Mouse (Mus musculus): Measurements from ENCODE around the gene Gorasp2.

Gorasp2 gene

DNA sequence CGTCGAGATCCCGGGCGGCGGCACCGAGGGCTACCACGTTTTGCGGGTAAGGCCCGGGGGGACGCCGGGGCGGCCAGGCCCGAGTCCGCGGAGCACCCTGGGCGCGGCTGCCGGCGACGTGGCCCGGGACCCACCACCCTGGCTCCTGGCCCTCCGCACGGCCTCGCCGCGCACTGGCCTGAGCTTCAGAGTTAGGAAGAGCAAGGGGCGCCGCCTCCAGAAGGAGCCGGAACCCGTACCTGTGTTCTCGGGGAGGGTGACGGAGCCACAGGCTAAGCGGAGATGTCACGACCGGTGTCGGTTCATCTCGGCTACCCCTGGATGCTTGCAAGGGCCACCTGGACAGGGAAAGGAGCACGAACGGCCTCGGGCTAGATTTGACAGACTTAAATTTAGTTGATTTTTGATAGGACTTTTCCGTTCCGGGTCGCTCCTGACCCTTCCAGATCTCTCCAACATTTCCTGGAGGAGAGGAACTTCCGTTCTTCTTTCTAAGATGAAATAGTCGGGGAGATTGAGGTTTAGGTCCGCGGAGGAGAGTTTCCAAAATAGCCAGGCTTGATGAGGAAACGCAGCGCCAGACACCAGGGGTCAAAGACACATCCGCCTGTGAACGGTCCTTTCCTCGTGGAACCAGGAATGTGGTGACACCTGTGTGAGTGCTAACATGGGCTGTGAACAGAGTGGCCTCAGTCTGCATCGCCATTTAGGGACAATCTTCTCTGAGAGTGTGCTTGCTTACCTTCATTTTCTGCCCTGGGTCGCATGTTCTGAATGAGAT is 529 bp downstream of the Gorasp2 start, which contains the start of gene Gm26558:
Gene Gm26558, minus strand, starts transcription at position 394 of the 781 bp plus-strand sequence.
- no peak for DNase-seq

DNA sequence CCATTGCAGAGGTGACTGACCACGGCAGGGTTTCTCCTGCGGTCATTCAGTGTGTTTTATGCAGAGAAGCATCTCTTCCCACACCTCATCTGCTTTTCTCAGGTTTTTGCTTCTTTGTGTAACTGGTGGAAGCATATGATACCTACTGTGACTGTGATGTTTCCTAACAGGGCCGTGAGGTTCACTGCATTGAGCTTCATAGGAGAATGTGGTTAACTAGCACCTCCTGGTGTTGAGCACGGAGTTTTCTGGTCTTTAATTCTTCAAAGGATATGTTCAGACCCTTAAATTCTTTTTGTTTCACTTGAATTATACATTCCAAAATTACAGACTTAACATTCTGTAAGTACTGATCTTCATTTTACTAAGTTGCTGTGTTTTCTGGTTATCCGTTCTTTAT is 2.4 kb downstream of the Gorasp2 start:
- DNase-seq, result no peak

DNA sequence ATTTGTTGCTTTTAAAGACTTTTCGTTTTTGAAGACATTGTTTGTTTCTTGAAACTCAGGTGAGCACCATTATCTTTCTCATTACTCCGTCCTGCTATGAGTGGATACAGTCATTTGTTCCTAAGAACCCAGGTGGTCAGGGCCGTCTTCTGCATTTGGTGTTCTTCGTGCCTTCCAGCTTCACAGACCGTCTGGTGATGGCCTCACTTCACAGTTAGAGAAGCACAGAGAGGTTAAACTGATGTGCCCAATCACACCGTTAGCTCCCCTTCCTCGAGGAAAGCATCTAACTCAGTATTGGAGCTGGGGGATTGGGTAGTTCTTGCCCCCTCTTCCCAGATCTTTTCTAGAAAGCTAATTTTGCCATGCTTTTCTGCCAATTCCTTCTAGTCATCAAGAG is 5.6 kb downstream of the Gorasp2 start:
- DNase-seq, result no peak

DNA sequence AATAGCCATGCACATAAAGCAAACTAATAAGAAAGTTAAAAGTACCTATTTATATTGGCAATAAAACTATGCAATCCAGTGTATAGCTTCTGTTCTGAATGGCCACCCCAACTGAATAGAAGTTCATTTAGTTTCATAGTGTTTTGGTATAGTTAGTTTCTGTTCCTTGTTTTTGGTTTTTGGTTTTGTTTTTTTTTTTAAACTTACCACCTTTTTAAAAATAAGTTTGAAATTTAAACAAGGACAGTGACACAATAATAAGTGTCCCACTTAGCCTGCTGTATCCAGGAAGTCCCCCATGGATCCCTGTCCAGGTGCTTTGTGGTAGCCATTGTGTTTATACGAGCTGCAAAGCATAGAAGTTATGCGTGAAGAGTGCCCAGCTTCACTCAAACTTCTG is 7.9 kb downstream of the Gorasp2 start:
- DNase-seq, result no peak

DNA sequence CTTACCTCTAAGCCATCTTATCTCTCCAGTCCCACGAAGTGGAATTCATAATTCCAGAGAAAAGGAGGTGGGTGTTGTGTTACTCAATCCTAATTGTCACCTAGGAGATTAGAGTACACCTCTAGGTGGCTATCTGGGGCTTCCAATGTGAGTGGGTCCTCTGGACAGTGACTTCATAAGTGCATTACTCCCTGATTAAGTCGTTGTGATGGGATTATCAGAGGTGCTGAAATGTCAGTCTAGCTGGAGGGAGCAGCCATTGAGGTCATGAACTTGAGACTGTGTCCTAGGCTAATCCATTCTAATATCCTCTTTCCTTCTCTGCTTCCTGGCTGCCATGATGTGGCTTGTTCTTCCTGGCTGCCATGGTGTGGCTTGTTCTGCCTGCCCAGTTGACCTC is 8.5 kb downstream of the Gorasp2 start:
- DNase-seq, result no peak

DNA sequence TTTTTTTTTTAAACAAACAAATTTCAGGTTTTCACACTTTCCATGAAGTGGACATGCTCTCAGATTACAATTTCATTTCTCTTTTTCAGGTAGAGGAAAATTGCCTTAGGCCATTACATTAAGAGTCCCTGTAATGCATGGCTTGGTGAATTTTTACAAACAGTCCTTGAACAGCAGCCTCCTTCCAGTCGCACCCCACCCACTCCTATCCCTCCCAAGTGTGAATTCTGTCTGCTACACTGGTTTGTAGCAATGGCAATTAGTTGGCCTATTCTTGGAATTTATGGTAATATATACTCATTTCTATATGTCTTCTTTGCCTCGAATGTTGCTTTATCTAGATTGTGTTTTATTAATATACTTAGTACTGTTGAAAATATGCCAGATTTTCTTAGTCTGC is 11.1 kb downstream of the Gorasp2 start:
- DNase-seq, result no peak

DNA sequence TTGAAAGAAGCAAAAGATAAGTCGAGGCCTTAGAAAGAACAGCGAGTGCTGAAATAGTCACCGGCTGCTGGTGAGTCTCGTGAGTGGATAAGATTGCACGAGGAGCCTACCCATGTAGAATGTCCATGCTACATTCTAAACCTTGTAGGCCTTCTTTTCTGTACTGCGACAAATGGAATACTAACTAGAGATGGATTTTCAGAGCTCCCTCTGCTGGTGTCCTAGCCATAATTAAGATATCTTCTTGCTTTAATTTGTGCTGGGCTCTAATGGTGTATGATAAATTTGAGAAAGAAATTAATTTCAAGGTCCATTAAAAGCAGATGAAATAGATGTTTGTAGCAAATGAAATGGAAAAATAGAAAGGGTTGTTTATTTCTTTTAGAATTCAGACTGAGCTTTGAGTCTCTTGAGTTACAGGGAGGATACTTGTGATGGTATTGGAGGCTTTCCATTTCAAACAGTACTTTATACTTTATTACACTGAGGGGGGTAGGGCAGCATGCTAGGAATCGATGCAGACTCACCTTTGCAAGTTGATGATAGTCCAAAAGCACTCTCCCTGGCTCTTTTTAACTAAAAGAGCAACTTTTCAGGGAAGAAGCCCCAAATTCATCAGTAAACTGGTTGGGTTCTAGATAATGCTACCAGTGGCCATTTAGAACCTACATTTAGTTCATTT is 12.2 kb downstream of the Gorasp2 start:
- no peak for DNase-seq

DNA sequence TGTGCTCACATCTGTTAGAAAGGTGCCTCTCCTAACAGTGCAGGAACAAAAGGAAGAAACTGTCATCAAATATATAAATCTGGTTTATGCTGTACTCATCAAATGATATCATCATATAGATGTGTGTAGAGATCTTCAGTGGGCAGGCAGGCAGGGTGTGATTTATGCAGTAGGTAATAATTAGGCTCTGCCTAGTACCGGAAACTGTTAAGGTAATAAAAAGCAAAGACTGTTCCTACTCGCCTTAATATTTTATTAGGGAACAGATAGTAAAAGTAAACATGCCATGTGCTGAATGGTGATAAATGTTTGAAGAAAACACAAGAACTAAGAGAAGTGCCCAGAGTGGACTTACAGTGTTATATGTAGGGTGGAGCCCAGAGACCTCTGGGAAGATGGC is 20.9 kb downstream of the Gorasp2 start:
- no peak for DNase-seq

DNA sequence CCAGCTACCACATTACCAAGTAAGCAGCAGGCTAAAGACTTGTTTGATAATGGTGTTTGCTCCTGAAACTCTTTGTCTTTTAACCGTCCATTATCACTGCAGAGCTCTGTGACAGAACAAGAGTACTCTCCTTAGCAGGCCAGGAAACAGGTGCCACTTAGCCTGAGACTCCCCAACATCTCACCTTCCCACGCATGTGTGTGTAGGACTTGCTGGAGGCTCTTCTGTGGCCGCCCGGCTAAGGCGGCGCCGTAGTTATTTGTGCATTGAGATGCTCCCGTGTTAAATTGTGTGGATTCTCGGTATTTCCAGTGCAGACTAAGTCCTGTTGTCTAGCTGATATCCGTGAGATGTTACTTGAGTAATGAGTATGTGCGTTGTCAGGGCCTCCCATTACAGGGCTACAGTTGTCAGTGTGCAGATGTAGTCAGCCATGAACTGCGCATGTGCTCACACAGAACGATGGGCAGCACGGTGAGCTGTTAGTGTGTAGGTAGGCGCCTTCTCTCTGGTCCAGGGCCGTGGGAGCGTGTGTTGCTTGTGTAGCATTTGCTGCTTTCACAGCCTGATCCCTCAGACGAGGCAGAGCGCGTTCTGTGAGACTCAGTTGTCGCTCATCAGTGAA is 27.2 kb downstream of the Gorasp2 start:
- DNase-seq, result no peak

DNA sequence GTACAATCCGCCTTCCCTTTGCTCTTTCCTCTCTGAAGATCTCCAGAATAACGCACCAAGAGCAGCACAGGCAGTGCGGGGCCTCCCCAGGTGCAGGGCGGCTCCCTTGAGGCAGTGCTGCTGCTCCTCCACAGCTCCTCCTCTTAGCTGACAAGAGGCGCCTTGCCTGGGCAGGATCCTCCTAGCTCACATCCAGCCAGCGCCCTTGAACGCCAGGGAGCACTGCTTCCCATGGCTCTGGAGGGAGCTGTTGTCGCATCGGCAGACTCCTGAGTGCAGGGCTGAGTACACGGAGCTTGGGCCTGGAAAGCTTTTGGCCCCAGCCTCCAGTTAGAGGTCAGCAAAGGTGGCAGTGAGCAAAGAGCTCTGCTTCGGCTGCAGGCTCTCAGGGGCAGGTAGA is 28.8 kb downstream of the Gorasp2 start:
- no peak for DNase-seq

DNA sequence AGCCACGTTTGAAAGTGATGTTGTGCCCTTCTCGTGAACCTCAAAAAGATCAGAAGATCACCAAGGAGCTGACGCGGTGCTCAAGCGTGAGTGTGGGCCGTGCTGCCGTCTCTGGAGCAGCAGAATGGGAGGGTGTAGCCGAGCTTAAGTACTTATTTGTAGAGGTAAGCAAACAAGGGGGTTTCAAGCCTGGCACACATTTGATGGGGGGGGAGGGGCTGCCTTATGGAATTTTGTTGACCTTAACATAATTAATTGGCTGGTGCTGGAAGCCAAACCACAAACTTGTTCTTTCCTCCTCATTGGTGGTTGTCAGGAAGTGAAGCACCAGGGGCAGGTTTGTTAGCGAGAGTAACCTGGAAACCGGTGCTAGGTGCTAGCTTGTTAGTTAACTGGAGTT is 34.3 kb downstream of the Gorasp2 start:
- DNase-seq, result no peak

DNA sequence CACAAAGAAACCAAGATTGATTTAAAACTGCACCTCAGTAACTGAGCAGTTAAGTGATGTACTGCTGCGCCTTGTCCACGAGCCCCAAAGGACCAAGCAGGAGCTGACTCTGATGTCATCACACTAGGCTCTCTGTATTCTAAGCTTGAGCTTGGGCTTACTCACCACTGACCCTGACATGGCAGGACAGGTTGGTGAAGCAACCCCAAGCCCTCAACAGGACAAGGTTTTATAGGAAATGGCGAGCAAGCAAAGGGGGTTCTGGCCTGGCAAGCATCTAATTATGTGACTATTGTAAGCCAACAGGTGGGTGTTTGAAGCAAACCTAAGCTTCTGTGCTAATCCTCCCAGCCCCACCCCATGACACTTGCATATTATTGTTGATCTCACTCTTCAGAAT is 39.5 kb downstream of the Gorasp2 start:
- DNase-seq, result no peak

DNA sequence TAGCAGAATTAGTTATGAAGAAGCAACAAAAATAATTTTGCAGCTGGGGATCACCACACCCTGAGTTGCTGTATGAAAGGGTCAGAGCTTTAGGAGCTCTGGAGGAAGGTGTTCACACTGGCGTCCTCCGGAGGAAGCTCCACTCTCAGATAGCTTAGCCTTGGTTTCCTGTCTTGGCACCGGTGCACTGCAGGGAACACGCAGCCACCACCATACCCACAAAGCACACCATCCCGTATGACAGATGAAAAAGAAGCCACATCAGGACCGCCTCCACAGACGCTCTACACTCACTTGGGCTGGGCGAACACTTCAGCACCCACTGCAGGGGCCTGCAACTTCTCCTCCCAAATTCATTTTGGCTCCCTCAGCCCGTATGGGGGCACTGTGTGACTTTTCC is 40.2 kb downstream of the Gorasp2 start:
- DNase-seq, result no peak

DNA sequence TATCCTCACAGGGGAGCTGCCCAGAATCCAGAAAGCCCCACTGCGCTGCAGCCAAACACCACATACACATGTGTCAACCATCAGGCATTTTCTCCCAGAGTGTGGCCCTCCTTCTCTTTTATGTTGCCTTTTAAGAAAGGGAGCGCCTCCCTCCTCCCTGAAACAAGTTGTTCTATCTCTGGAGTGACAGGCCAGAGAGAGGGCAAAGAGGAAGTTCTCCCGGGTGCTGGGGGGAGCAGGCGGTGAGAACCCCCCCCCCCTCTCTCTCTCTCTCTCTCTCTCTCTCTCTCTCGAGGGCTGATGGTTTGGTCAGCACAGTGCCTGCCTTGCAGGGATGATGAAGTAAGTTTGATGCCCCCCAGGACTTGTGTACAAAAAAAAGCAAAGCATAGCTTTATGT is 41.0 kb downstream of the Gorasp2 start:
- DNase-seq, result no peak

DNA sequence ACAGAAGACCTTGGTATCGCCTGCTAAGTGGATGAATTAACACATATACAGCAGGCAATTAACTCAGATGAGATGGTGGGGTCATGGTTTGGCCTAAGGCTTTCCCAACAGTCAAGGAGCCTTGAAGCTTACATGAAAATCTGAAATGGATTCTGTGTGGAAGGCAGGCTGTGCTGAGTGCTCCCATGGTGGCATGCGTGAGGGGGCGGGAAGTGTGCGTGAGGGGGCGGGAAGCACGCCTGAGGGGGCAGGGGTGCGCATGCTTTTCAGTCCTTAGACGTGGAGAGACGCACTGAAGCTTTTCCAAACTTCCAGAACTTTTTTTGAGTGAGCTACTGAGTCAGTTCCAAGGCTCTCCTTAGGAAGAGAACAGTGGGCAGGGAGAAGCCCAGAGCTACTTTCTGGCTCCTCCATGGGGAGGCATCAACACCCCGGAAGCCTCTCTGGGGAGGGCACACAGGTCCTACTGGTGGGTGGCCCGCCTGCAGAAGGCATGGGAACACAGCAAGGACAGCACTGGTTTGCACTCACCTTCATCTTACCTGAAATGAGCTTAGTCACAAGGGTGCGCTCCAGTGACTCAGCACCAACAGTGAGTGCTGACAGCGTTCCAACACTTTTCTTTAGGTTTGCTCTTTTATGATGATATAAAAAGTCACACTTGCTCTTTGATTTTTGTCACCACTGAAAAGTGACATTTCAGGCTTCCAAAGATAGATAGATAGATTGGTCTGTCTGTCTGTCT is 47.8 kb downstream of the Gorasp2 start:
- no peak for DNase-seq

DNA sequence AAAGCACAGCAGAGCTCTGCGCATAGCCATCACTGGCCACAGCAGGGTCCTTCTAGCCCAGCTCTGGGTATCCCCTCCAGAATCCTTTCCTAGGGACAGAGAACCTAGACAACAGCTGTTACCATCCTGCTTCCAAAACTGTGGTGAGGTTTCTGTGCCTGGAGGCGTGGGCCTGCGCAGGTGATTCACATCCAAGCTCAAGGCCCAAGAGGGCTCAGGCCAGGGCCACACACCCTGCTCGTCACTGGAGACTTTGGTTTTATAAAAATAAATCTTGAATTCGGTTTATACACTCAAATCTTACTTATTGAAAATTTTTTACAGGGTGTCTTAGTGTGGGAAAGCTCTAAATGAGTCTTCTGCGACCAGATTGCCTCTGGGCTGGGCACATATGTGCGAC is 48.9 kb downstream of the Gorasp2 start:
- DNase-seq, result no peak

DNA sequence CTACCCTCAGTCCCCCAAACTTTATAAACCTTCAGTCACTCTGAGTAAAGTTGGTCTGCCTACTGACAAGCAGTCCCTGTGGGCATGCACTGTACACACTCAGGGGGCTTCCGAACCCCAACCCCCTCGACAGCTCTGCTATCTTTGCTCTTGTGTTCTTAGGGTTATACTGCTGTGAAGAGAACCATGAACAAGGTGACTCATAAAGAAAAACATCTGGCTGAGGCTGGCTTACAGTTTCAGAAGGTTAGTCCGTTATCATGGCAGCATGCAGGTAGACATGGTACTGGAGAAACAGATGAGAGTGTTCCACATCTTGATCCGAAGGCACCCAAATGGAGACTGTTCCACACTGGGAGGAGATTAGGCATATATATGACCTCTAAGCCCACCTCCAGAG is 49.5 kb downstream of the Gorasp2 start:
- DNase-seq, result no peak

DNA sequence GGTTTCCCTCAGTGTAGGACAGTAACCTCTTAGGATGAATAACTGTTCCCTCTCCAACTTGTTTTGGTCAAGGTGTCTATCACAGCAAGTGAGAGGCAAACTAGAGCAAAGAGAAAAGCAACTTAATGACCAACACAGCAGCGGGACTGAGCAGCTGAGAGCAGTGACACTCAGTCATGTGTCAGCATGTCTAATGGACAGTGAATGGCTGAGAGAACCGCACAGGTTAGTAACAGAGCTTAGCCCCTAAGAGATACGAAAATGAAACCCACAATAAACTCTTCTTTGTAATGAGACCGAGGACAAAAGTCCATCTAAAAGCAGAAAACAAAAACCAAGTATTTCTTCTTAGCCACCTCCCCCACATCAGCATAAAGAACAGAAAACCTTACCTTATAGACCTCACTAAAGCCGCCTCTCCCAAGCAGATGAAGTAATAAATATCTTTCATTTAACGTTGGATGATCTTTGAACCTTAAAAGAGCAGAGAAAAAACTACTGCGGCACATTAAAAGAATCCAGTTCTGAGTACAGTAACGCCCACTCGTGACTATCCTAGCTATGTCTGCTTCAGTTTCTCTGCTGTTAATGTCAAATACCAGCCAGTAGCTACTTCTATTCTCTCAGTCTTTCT is 62.4 kb downstream of the Gorasp2 start:
- DNase-seq, result no peak

DNA sequence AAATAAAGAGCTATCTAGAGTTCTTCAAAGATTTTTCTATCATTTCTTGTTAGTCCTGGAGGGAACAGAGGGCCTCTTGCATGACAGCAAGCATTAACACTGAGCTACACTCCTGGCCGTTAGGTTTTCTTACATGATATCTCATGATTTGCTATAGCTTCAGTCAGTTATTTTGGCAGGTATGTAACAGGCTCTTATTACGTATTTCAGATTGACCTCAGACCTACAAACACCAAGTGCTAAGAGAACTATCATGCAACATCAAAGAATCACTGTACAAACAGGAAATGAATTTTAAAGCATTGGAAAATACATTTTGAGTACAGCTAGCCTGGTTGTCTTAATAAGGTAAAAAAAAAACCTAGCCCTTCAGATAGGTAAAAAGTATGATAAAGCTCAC is 65.7 kb downstream of the Gorasp2 start:
- DNase-seq, result no peak

DNA sequence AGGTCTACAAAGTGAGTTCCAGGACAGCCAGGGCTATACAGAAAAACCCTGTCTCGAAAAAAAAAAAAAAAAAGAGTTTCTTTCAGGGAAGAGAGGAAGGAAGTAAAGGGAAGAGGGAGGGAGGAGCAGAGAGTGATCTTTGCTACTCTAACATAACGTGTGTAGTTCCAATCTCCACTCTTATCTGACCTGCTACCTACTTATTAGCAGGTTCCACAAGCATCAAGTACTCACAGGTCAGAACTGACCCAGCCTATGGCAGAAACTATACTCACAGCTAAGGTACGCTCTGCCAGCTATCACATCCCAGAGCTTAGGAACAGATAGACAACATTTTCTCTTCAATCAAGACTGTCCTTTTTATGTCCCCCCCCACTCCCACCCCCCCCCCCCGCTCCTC is 74.2 kb downstream of the Gorasp2 start:
- no peak for DNase-seq

DNA sequence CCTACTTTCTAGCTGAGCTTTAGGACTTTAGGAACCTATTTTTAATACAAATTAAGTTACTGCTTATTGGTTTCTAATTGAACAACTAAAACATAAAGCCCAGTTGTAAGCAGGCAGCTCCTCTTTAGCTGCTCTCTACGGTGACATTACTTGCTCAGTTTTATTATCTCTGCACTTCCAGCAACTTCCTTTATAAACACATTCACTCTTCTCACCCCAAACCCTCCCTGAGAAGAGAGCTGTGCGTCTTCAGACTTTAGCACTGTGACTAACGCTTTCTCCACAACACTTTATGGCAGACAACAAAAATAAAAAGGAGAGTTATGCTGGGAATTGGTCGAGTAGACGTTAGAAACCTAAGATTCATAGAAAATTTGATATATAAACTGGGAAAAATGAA is 74.6 kb downstream of the Gorasp2 start:
- no peak for DNase-seq

DNA sequence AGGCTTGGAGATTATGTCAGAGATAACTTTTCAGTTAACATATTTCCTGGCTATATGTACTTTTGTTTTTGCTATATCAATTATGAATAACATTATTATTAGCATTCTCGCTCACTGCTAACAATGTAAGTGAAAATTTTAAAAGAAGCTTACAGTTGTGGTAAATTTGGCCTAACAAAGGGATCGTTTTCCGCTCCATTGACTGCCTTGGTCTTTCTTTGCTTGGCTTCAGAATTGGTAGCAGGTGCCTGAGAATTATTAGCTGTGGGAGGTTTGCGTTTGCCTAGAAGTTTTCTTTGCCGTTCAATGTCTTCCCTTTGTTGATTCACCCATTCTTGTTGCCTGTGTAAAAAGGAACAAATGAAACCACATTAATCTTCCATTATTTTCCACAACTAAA is 80.5 kb downstream of the Gorasp2 start:
- DNase-seq, result no peak

DNA sequence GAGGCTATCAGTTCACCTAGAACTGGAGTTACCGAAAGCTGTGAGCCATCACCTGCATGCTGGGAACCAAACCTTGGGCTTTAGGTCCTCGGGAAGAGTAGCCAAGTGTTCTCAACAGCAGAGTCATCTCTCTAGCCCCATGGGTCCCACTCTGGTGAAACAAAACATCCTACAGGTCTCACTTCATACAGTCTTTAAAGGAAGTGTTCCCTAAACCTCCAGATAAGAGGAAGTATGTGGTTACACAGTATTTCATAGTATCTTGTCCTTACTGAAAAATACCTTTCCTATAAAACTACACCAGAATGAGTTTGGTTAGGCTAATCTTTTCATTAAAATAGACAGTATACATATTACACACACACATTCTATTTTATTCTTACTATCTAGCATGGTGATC is 81.2 kb downstream of the Gorasp2 start:
- DNase-seq, result no peak

All from right cerebral cortex, postnatal 4 days (tissue).